Mouse (Mus musculus) heart, adult 11 months (tissue): ENCODE measurements around the gene Prss57.
"Not testable (repeated sequence)": the region's sequence is repeated elsewhere in the genome, so short reads cannot be mapped to it uniquely, and the experiment has no call there.

Experiments
- DNase-seq: peaks from one replicate; pipeline ENCODE4 v3.0.0; 2022

Gene Prss57

GRCm38 (mm10) chr10:79780664-79781015 lies 10.1 kb downstream of the Prss57 start:
- no peak for DNase-seq

DNA sequence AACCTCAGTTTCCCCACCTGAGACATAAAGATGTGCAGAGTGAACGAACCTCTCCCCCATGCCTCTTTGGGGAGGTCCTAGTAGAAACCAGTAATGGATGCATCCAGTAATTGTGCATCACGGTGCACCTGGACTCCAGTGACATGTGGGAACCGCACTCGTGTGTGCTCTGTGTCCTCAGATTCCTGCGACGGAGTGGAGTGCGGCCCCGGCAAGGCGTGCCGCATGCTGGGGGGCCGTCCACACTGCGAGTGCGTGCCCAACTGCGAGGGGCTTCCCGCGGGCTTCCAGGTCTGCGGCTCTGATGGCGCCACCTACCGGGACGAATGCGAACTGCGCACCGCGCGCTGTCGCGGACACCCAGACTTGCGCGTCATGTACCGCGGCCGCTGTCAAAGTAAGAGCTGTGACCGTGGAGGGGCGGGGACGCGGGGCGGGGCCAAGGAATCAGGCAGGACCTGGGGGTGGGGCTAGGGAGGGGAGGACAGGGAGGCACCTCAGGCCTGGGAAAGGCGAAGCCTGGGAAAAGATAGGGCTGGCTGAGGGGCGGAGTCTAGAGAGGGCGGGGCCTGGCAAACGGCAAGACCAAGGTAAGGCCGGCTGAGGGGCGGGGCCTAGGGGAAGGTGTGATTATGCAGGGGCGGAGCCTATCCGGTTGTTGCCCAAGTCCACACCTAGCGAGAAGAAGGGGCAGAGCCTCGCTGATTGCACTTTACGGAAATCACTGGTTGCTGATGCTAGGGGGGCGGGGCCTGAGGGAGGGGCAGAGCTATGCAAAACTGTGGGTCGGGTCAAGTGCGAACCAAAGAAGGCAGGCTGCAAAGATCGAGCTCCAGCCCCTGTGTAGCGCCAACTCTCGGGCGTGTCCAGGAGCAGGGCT lies 10.7 kb downstream of the Prss57 start:
- DNase-seq = peak; percentile 99

DNA sequence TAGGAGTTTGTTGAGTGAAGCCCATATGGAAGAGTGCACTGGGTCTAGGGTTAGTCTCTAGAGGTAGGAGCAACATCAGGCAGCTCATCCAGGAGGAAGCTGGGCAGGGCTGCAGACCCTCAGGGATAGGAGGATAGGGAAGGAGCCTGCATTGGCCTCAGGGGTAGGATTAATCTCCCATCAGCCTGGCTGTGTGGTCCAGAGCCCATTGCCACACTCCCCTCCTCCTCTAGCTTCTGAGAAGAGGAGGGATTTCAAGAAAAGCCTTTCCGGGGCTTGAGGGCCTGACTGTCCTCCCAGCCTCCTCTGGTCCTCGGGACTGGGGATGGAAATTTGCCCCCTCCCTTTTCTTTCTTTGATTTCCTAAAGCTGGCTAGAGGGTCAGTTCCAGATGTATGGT lies 11.6 kb downstream of the Prss57 start:
- DNase-seq = no peak

DNA sequence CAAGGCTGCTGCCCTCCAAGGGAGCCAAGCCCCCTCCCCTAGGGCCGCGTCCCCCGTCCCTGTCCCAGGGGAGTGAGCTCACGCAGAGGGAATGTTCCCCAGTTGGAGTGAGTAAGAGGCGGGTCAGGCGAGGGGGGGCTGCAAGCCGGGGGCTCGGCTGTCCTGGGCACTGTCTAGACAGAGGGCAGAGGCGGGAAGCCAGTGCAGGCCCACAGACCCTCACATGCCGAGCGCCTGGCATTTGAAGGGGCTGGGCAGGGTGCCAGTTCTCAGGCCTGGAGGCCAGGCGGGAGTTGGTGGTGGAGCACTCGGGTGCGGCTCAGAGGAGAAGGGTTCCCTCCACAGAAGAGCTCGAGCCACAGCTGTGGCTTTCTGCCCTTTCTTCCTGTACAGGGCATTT lies 12.8 kb downstream of the Prss57 start:
- peak; percentile 96 for DNase-seq

DNA sequence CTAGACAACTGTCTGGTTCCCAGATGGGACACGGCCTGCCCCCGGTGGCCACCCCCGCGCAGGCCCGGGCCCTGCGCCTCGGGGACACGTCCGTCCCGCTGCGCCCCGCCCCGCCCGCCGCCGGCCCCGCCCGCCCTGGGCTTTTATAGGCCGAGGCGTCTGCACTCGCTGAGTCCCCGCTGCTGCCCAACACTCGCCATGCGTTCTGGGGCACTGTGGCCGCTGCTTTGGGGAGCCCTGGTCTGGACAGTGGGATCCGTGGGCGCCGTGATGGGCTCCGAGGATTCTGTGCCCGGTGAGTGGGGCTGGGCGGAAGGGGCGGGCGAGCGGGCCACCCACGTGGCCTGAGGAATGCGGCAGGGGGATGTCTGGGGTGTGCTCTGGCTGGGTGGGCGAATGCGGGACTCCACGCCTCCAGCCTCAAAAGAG lies 13.6 kb downstream of the Prss57 start, which contains the start of gene Fstl3:
Gene Fstl3 (plus strand): TSS at position 170 of the 429 bp plus-strand sequence.
- DNase-seq = peak; percentile 96

- DNase-seq = no peak
Observed at GRCm38 (mm10) chr10:79774486-79775279, 16.1 kb downstream of the Prss57 start.

DNA sequence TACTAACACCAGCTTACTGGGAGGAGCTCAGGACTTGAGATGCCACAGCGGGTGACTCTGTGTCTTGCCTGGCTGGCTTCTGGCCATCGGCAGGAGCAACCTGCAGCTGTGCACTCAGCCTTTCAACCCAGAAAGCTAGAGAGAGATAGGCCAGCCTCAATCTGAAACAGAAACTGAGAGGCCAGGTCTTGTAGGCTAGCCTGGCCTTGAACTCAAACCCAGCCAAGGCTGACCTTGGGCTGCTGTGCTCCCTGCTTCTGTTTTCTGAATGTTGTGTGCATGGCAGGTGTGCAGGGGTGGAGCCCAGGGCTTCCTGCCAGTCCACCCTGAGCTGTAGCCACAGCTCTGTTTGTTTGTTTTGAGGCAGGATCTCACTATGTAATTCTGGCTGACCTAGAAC lies 17.6 kb downstream of the Prss57 start:
- DNase-seq = no peak

- no peak for DNase-seq
Observed at GRCm38 (mm10) chr10:79772320-79772719, 18.4 kb downstream of the Prss57 start.

- no peak for DNase-seq
Observed at GRCm38 (mm10) chr10:79769329-79769728, 21.4 kb downstream of the Prss57 start.

GRCm38 (mm10) chr10:79768400-79768799 lies 22.4 kb downstream of the Prss57 start:
- DNase-seq = peak; percentile 97

DNA sequence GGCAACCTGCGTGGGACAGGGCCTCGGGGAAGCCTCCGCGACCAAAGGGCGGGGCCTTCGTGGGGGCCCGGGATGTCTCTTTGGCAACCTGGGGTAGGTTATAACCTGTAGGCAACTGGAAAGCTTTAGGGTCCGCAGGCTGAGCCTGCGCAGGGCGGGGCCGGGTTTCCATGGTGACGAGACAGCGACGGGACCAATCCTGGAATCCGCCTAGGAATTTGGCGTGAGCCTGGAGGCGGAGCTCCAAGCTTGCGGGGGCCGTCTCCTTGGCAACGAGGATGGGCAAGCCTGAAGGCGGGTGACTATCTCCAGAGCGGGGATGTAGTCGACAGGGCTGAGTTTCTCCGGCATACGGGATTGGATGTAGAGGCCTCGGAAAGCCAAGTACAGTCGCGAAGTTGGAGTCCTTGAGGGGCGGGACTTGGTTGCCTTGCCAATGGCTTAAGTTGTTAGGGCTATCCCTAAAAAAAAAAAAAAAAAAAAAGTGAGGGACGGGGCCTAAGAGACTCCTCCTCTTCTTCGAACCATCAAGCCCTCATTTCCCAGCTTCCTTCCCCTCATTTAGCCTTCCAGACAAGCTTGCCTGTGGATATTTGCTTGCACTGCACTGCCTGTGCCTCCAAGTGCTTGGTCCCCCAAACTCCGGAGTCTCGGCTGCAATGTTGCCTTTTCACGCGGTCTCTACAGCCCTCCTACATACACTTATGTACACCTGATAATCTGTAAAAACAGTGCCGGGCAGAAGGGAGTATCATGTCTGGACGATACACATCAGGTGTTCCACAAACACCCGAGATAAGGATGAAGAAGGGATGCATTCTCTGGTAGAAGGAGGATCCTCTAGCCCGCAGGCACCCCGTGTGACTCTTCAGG lies 23.2 kb downstream of the Prss57 start:
- DNase-seq = peak; percentile 99

DNA sequence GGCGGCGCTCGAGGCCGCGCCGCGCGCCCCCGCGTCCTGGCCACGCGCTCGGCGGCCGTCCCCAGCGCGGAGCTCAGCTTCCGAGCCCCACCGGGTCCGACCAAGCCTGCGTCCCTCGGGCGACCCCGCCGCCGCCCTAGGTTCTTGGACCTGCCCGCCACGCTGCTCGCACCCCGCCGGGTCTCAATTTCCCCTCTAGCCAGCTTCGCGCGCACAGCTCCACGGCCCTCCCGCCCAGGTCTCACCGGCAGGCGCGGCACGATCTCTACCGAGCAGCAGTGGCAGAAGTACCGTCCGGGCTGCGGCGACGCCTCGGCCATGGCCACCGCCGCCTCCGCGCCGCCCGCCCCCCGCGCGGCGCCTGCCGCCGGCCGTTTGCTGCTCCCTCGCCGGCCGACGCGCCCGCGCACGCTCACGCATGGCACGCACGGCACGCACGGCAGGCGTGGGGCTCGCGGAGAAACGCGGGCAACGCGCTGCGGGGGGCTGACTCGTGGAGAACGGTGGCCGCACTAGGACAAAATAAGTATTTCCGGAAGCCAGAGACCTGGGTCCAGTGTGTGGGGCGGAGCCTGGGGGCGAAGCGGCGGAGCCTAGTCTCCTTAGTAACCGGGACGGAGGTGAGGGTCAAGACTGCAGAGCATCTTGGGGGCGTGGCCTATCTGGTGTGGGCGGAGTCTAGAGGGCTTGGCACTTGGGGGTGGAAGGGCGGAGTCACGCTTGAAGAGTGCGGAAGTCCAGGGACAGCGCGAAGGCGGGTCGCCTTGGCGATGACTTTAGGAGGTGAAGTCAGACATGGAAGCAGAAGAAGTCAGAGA lies 24.0 kb downstream of the Prss57 start, which contains the start of gene Rnf126:
Gene Rnf126 (minus strand): TSS at position 445 of the 818 bp plus-strand sequence.
- DNase-seq = peak; percentile 100

- peak; percentile 96 for DNase-seq
Observed at GRCm38 (mm10) chr10:79766001-79766507, 24.7 kb downstream of the Prss57 start.

GRCm38 (mm10) chr10:79765228-79765745 lies 25.5 kb downstream of the Prss57 start:
- DNase-seq = no peak

- no peak for DNase-seq
Observed at GRCm38 (mm10) chr10:79764234-79764633, 26.5 kb downstream of the Prss57 start.

DNA sequence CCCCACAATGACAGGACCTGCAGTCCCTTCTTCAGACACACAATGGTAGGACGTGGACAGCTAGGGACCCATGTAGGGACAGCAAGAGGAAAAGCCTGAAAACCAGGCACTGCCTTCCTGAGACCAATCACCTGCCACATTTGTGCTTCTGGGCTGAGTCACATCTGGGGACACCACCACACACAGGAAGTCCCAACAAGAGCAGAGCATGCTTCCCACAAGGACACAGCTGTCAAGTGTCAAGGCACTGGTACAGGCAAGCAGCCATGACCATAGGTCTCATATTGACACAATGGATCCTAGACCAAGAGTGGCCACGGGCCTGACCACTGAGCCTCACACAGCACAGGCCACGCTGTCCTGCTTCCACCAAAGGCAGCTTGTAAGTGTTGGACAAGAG lies 27.9 kb downstream of the Prss57 start:
- no peak for DNase-seq

DNA sequence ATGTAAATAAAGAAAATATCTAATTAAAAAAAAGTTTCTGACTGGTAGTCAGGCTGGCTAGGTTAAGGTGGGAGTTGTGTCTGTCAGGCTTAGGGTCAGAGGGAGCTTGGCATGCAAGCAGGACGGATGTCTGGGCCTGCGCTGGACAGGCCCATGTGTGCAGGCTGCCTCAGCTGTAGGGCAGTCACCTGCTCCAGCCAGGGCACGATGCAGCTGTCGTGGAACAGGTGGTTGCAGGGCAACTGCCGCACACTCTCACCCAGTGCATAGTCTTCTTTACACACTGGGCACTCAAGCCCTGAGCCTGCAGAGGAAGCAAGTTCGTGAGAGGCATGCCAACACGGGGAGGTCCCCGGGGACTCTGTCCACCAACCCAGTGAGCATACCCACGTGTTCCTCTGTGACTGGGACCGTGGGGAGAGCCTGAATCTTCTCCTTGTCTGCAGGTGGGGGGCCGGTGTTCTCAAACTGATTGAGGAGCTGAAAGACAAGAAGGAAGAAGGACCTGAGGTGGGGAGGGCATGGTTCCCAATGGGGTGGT lies 30.1 kb downstream of the Prss57 start:
- no peak for DNase-seq

DNA sequence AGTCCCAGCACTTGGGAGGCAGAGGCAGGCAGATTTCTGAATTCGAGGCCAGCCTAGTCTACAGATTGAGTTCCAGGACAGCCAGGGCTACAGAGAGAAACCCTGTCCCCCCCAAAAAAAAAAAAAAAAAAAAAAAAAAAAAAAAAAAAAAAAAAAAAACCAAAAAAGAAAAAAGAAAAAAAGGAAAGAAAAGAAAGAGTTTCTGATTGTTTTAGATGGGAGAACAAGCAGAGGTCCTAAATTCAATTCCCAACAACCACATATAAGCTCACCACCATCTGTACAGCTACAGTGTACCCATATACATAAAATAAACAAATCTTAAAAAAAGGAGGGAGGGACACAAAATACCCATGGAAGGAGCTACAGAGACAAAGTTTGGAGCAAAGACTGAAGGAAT lies 31.1 kb downstream of the Prss57 start:
- not testable (repeated sequence) for DNase-seq

GRCm38 (mm10) chr10:79756660-79757059 lies 34.1 kb downstream of the Prss57 start:
- peak; percentile 83 for DNase-seq

- no peak for DNase-seq
Observed at GRCm38 (mm10) chr10:79755854-79756253, 34.9 kb downstream of the Prss57 start.
